Mouse (Mus musculus) hindbrain, embryonic 14.5 days (tissue): ENCODE data around the gene Uxs1. TPM values are rescaled to one million over a fixed set of nuclear protein-coding genes. Genes with fewer than 3 reads are reported as not detected.

Source experiments
- ATAC-seq: fragments of 200-750 bp; cut with Nextera tagmentation; 2 replicates; pipeline ENCODE4 v1.8.0; 2017; ENCODE audit warnings: moderate number of reproducible peaks, mild to moderate bottlenecking, moderate TSS enrichment, moderate library complexity; ENCODE audit not compliant: low FRiP score
- DNase-seq: peaks from one replicate; pipeline ENCODE4 v3.0.0-alpha.2; 2015; ENCODE audit warnings: low spot score
- H3K27ac ChIP-seq: fragments of 300-500 bp; sonication (generic); 2 replicates; pipeline ENCODE4 v1.5.1; 2014; ENCODE audit warnings: mild to moderate bottlenecking, moderate library complexity
- H3K27me3 ChIP-seq: fragments of 300-500 bp; sonication (generic); 2 replicates; pipeline ENCODE4 v1.6.1; 2014; ENCODE audit warnings: mild to moderate bottlenecking, low read length, mixed read lengths; ENCODE audit not compliant: control insufficient read depth, insufficient read depth
- H3K36me3 ChIP-seq: fragments of 300-500 bp; sonication (generic); replicated peaks from 2 replicates; pipeline ENCODE4 v1.6.1; 2014; ENCODE audit not compliant: control insufficient read depth, insufficient read depth
- H3K4me1 ChIP-seq: fragments of 300-500 bp; sonication (generic); replicated peaks from 2 replicates; pipeline ENCODE4 v1.6.1; 2014; ENCODE audit warnings: antibody characterized with exemption, low read length, mixed read lengths; ENCODE audit not compliant: control insufficient read depth, insufficient read depth
- H3K4me2 ChIP-seq: fragments of 300-500 bp; sonication (generic); replicated peaks from 2 replicates; pipeline ENCODE4 v1.6.1; 2014; ENCODE audit warnings: mild to moderate bottlenecking, moderate library complexity
- H3K4me3 ChIP-seq: fragments of 300-500 bp; sonication (generic); replicated peaks from 2 replicates; pipeline ENCODE4 v1.5.1; 2014; ENCODE audit warnings: mild to moderate bottlenecking, low read length
- H3K9ac ChIP-seq: fragments of 300-500 bp; sonication (generic); 2 replicates; pipeline ENCODE4 v1.6.1; 2014
- H3K9me3 ChIP-seq: fragments of 300-500 bp; sonication (generic); 2 replicates; pipeline ENCODE4 v1.6.1; 2016; ENCODE audit warnings: low read length; ENCODE audit not compliant: control insufficient read depth
- WGBS: fragments of 180-500 bp; shearing (Covaris S2); extraction: QIAGEN DNeasy Blood & Tissue Kit; methylation state at CpG from one replicate; pipeline ENCODE4 v1.1.7; 2014; 5-methylcytosine and 5-hydroxymethylcytosine counted together
- polyA plus RNA-seq: library from polyadenylated mRNA; unstranded; fragments of >200 nt; fragmentation: Nextera tagmentation; extraction: Ambion mirVana; gene quantifications from 2 replicates; pipeline ENCODE4 v1.2.1, GENCODE M21; 2014

The Uxs1 gene
- polyA plus RNA-seq, 1 experiment from 2014 or later, result 17.7 TPM

DNA sequence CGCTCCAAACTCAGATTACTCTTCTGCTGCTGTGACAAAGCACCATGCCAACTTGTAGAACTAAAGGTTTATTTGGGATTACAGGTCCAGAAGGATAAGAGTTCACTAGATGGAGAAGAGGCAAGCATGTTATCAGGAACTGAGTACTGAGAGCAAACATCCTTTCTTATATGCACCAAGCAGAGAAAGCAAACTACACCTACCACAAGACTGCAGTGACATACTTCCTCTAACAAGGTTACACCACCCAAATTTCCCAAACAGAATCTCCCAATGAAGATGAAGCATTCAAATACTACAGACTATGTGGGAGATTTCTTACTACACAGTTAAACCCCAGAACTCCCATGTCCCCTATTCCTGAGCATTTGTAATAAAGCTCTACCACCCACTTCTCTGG lies 15.8 kb downstream of the Uxs1 start:
- WGBS, result 98% methylated on average over 1 of the region's 1 CpGs

DNA sequence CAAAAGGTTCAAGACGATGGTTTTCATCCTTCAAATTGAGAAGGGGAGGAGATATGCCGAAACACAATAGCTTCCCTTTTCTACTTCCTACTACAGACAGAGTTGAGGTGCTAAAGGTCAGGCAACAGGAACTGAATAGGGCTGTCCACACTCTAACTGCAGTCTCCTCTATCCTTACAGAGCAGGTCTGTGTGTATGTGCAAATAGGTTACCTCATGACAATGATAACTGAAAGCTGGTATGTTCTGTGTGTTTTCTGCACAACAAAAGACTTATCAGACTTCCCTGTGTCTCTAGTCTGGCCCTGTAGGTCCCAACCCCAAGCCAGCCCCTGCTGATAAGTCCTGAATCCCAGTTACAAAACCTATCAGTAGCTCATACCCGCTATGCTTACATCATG lies 16.5 kb downstream of the Uxs1 start:
- WGBS, result 84% methylated on average over 3 of the region's 3 CpGs
- no peaks in the 10 kb centered on the region for H3K27me3 ChIP-seq

More for the DNA sequence above, 15.8 kb downstream of the Uxs1 start:
- Histone ChIP-seq H3K27ac (no peak overlapping the region), H3K4me1 (no peaks in the 10 kb centered on the region), H3K4me3 (no peak overlapping the region), H3K36me3 (no peaks in the 10 kb centered on the region), H3K9ac (no peak overlapping the region), H3K4me2 (no peak overlapping the region), H3K9me3 (no peaks in the 10 kb centered on the region), H3K27me3 (no peaks in the 10 kb centered on the region)
- no peak for ATAC-seq
- no peak for DNase-seq

DNA sequence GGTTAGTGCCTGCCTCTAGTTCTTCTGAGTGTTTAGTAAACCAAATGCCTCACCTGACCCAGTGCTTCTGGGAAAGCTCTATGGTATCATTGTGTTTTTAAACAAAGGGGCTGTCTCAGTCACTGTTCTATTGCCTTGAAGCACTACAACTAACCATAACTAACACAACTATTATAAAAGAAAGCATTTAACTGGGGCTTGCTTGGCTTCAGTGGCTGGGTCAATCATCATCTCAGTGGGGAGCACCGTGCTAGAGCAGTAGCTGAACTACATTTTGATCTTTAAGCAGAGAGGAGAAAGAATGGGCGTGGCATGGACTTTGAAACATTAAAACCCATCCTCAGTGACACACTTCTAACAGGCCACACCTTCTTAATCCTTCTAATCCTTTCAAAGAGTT lies 18.2 kb downstream of the Uxs1 start:
- no peak for ATAC-seq
- Histone ChIP-seq H3K4me1 (no peaks in the 10 kb centered on the region), H3K4me3 (no peak overlapping the region), H3K9me3 (no peaks in the 10 kb centered on the region), H3K27ac (no peak overlapping the region), H3K9ac (no peak overlapping the region), H3K4me2 (no peak overlapping the region), H3K36me3 (no peaks in the 10 kb centered on the region), H3K27me3 (no peaks in the 10 kb centered on the region)
- no peak for DNase-seq
- 80% methylated on average over 2 of the region's 2 CpGs for WGBS

More for the DNA sequence above, 16.5 kb downstream of the Uxs1 start:
- Histone ChIP-seq H3K4me3 (no peak overlapping the region), H3K36me3 (no peaks in the 10 kb centered on the region), H3K4me2 (no peak overlapping the region), H3K27ac (no peak overlapping the region), H3K9me3 (no peaks in the 10 kb centered on the region), H3K4me1 (no peaks in the 10 kb centered on the region), H3K9ac (no peak overlapping the region)
- no peak for ATAC-seq
- no peak for DNase-seq

DNA sequence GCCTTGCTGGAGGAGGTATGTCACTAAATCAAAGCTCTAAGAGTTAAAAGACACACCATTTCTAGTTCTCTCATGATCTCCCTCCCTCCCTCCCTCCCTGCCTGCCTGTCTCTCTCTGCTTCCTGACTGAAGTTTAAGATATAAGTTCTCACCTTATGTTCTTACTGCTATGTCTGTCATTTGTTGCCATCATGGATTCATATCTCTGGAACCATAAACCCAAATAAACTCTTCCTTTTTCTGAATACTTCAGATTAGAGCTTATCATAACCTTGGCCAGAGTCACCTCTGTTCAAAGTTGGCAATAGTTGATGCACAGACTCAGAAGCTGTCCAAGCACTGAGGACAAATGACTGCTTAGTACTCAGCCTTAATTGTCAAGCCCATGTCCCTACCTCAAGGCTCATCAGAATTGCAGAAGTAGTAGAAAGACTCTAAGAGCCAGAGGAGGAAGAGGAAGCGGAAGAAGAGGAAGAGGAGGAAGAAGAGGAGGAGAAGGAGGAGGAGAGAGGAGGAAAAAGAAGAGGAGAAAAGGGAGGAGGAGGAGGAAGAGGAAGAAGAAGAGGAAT lies 23.6 kb downstream of the Uxs1 start:
- H3K4me3 ChIP-seq, result no peak overlapping the region
- H3K4me1 ChIP-seq, result no peaks in the 10 kb centered on the region
- H3K4me2 ChIP-seq, result no peak overlapping the region
- DNase-seq (no peak), ATAC-seq (no peak)
- H3K27me3 ChIP-seq, result no peaks in the 10 kb centered on the region
- WGBS, result 100% methylated on average over 1 of the region's 1 CpGs
- no peak overlapping the region for H3K27ac ChIP-seq
- peaks cover 18% of the 10 kb centered on the region; the same call in 1 of the 2 replicates for H3K36me3 ChIP-seq
- no peaks in the 10 kb centered on the region for H3K9me3 ChIP-seq
- H3K9ac ChIP-seq, result no peak overlapping the region

GRCm38 (mm10) chr1:43798048-43798447 lies 29.6 kb downstream of the Uxs1 start:
- peaks cover 27% of the 10 kb centered on the region for H3K36me3 ChIP-seq
- no peak for ATAC-seq
- H3K4me1 ChIP-seq, result no peaks in the 10 kb centered on the region
- no peak for DNase-seq
- H3K4me2 ChIP-seq, result no peak overlapping the region
- H3K9me3 ChIP-seq, result no peaks in the 10 kb centered on the region
- H3K4me3 ChIP-seq, result no peak overlapping the region
- no peak overlapping the region for H3K9ac ChIP-seq
- no peaks in the 10 kb centered on the region for H3K27me3 ChIP-seq
- no peak overlapping the region for H3K27ac ChIP-seq
- WGBS, result 86% methylated on average over 3 of the region's 3 CpGs

GRCm38 (mm10) chr1:43789765-43790164 lies 37.8 kb downstream of the Uxs1 start:
- Histone ChIP-seq H3K36me3 (peaks cover 11% of the 10 kb centered on the region; the same call in 1 of the 2 replicates), H3K9me3 (no peaks in the 10 kb centered on the region)
- 89% methylated on average over 2 of the region's 2 CpGs for WGBS

GRCm38 (mm10) chr1:43786711-43787110 lies 40.9 kb downstream of the Uxs1 start:
- DNase-seq (no peak), ATAC-seq (no peak)
- H3K9me3 ChIP-seq, result no peaks in the 10 kb centered on the region
- no peak overlapping the region for H3K4me3 ChIP-seq
- H3K36me3 ChIP-seq, result peaks cover 8% of the 10 kb centered on the region; the same call in 1 of the 2 replicates
- H3K27me3 ChIP-seq, result no peaks in the 10 kb centered on the region
- H3K9ac ChIP-seq, result no peak overlapping the region
- H3K4me1 ChIP-seq, result no peaks in the 10 kb centered on the region
- 95% methylated on average over 5 of the region's 5 CpGs for WGBS
- H3K4me2 ChIP-seq, result no peak overlapping the region
- H3K27ac ChIP-seq, result no peak overlapping the region

More at GRCm38 (mm10) chr1:43789765-43790164, 37.8 kb downstream of the Uxs1 start:
- Histone ChIP-seq H3K4me2 (no peak overlapping the region), H3K4me1 (no peaks in the 10 kb centered on the region), H3K27ac (no peak overlapping the region), H3K9ac (no peak overlapping the region), H3K4me3 (no peak overlapping the region), H3K27me3 (no peaks in the 10 kb centered on the region)
- no peak for DNase-seq
- no peak for ATAC-seq

DNA sequence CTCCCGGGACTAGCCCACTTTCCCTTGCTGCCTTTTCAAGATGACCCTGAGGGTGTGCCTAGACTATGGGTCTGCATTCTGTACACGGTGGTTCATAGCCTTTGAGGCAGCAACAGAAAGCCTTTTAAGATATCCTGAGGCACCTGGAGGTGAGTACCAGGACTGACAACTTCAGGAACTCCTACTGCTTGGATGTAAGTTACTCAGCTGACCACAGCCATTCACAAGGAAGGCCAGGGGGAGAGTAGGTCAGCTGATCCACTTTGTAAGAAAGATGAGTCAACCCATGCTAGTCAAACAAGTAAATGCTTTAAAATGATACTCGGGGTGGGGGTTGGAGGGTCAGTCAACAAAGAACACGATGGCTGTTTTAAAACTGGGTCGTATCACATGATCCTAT lies 42.3 kb downstream of the Uxs1 start:
- WGBS, result 93% methylated on average over 5 of the region's 5 CpGs
- DNase-seq, result no peak
- no peak overlapping the region for H3K4me3 ChIP-seq
- no peak for ATAC-seq
- H3K9ac ChIP-seq, result no peak overlapping the region
- no peaks in the 10 kb centered on the region for H3K4me1 ChIP-seq
- peaks cover 8% of the 10 kb centered on the region; the same call in 1 of the 2 replicates for H3K36me3 ChIP-seq
- no peak overlapping the region for H3K27ac ChIP-seq
- H3K27me3 ChIP-seq, result no peaks in the 10 kb centered on the region
- H3K9me3 ChIP-seq, result no peaks in the 10 kb centered on the region
- no peak overlapping the region for H3K4me2 ChIP-seq

- 90% methylated on average over 3 of the region's 3 CpGs for WGBS
- no peaks in the 10 kb centered on the region for H3K4me1 ChIP-seq
- no peaks in the 10 kb centered on the region for H3K9me3 ChIP-seq
- H3K4me3 ChIP-seq, result no peak overlapping the region
- peaks cover 23% of the 10 kb centered on the region for H3K36me3 ChIP-seq
- no peak overlapping the region for H3K4me2 ChIP-seq
- no peaks in the 10 kb centered on the region for H3K27me3 ChIP-seq
- DNase-seq, result no peak
- no peak overlapping the region for H3K9ac ChIP-seq
- no peak for ATAC-seq
- H3K27ac ChIP-seq, result no peak overlapping the region
Measured at GRCm38 (mm10) chr1:43783186-43783585, 44.4 kb downstream of the Uxs1 start.

DNA sequence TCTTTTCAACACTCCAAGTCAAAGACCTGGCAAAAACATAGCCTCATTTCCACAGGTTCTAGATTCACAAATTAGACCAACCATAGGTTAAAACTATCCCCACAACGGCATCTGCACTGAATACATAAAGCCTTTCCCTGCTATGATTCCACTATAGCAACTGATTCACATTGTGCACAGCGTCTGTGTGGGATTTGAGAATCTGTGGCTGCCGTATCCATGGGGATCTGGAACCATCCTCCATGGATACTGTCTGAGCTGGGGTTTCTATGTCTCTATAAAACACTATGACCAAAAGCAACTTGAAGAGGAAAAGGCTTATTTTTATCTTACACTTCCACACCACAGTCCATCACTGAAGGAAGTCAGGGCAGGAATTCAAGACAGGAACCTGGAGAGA lies 44.9 kb downstream of the Uxs1 start:
- H3K4me3 ChIP-seq, result no peak overlapping the region
- ATAC-seq, result no peak
- H3K36me3 ChIP-seq, result peaks cover 23% of the 10 kb centered on the region
- no peak for DNase-seq
- no peaks in the 10 kb centered on the region for H3K4me1 ChIP-seq
- no peak overlapping the region for H3K9ac ChIP-seq
- no peaks in the 10 kb centered on the region for H3K9me3 ChIP-seq
- no peak overlapping the region for H3K4me2 ChIP-seq
- no peak overlapping the region for H3K27ac ChIP-seq
- WGBS, result 82% methylated on average over 3 of the region's 3 CpGs
- H3K27me3 ChIP-seq, result no peaks in the 10 kb centered on the region
